Mouse (Mus musculus) skeletal muscle tissue, adult 2 months (tissue): ENCODE results near the gene Grcc10.

Experiments used
- DNase-seq: peaks from one replicate; pipeline ENCODE4 v3.0.0-alpha.2; 2012; ENCODE audit warnings: low read depth, low spot score

Grcc10 gene

GRCm38 (mm10) chr6:124756652-124757350 is 15.6 kb upstream of the Grcc10 start:
- DNase-seq: peak; percentile 67

- DNase-seq: peak; percentile 62
Measured at GRCm38 (mm10) chr6:124755831-124756595, 14.8 kb upstream of the Grcc10 start, which contains the start of the genes Gm45234 and Atn1. Gene Gm45234, minus strand, starts transcription at chr6:124756021. Gene Atn1, minus strand, starts transcription at chr6:124756524.

- DNase-seq: no peak
Measured at GRCm38 (mm10) chr6:124755306-124755705, 14.1 kb upstream of the Grcc10 start.

- DNase-seq: no peak
Measured at GRCm38 (mm10) chr6:124753861-124754260, 12.7 kb upstream of the Grcc10 start.

- no peak for DNase-seq
Measured at GRCm38 (mm10) chr6:124750405-124750804, 9.2 kb upstream of the Grcc10 start.

GRCm38 (mm10) chr6:124746654-124747632 is 5.8 kb upstream of the Grcc10 start:
- no peak for DNase-seq

GRCm38 (mm10) chr6:124746296-124746605 is 5.1 kb upstream of the Grcc10 start:
- DNase-seq: no peak

GRCm38 (mm10) chr6:124745490-124746295 is 4.5 kb upstream of the Grcc10 start:
- peak; percentile 95 for DNase-seq

GRCm38 (mm10) chr6:124744755-124745321 is 3.7 kb upstream of the Grcc10 start:
- DNase-seq: peak; percentile 44

GRCm38 (mm10) chr6:124743647-124744046 is 2.5 kb upstream of the Grcc10 start:
- DNase-seq: no peak

- DNase-seq: no peak
Measured at GRCm38 (mm10) chr6:124742839-124743514, 1.8 kb upstream of the Grcc10 start.

- no peak for DNase-seq
Measured at GRCm38 (mm10) chr6:124741842-124742241, 668 bp upstream of the Grcc10 start.

GRCm38 (mm10) chr6:124740211-124740887 is 825 bp downstream of the Grcc10 start:
- peak; percentile 57 for DNase-seq

- no peak for DNase-seq
Measured at GRCm38 (mm10) chr6:124739231-124739796, 1.9 kb downstream of the Grcc10 start.

GRCm38 (mm10) chr6:124738511-124739023 is 2.6 kb downstream of the Grcc10 start, which contains the start of gene Ptpn6:
Gene Ptpn6, minus strand, starts transcription at chr6:124738714.
- DNase-seq: no peak

- DNase-seq: no peak
Measured at GRCm38 (mm10) chr6:124737040-124737439, 4.1 kb downstream of the Grcc10 start.

GRCm38 (mm10) chr6:124734417-124734816 is 6.8 kb downstream of the Grcc10 start:
- DNase-seq: no peak

GRCm38 (mm10) chr6:124732476-124733370 is 8.5 kb downstream of the Grcc10 start:
- no peak for DNase-seq
